Mouse (Mus musculus) cortical plate, adult 2 months (tissue): ENCODE measurements around the gene Casp7.

Experiments used
- CTCF ChIP-seq: fragments of 200-500 bp; IDR thresholded peaks from 2 replicates; pipeline ENCODE4 v1.5.1; 2011; ENCODE audit warnings: mild to moderate bottlenecking, control low read depth, low read length; ENCODE audit not compliant: insufficient read depth; ENCODE audit errors: extremely low read depth
- POLR2A ChIP-seq: fragments of 200-500 bp; IDR thresholded peaks from 2 replicates; pipeline ENCODE4 v1.6.1; 2011; ENCODE audit warnings: mild to moderate bottlenecking, low read length, control low read depth; ENCODE audit not compliant: insufficient read depth; ENCODE audit errors: extremely low read depth

- TF ChIP-seq CTCF (no peak), POLR2A (no peak)
These were observed 88.7 kb downstream of the Casp7 start for GRCm38 (mm10) chr19:56485376-56486271.
